Mouse (Mus musculus): ENCODE results near the gene Lce6a.

GRCm38 (mm10) chr3:92572514-92573155 is 48.8 kb downstream of the Lce6a start:
- no peak for TF ChIP-seq CTCF (IDR thresholded peaks at IDR 0.05; ENCODE audit: low read depth)
- no peak for TF ChIP-seq EP300 (IDR thresholded peaks at IDR 0.05; ENCODE audit: low read depth)
